Comparison of ENCODE assay signal across 22 mouse cellular contexts in the genomic region with DNA sequence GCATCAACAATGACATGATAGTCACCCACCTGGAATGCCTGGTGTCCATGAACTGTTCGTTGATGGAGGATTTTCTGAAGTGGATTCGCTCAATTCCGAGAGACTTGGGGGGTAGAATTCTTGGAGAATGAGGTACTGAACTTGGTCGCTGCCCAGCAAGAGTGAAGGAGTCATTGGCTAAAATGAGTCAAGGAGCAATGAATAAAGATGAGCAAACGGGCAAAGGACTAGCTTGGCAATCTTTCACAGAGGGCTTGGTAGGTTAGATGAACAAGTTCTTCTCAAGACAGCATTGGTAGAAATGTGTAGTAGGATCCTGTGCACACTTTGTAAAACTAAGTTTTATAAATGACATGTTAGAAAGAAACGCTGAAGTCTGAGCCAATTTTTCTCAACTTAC. TPM values are rescaled to one million over a fixed set of nuclear protein-coding genes. Genes with fewer than 3 reads are reported as not detected.
"Had no signal": no experiment of that assay in that cellular context is flagged by ENCODE, and none has a peak within 500 bp of the region (broad histone marks: within the 10 kb centered on the region; RNA-seq: fewer than 3 reads in every experiment).

No protein-coding gene starts in this region.

- H3K4me1 ChIP-seq: midbrain, embryonic 10.5 days; midbrain, embryonic 12.5 days had no signal

- H3K27ac ChIP-seq: midbrain, embryonic 10.5 days; midbrain, embryonic 12.5 days; neural tube, embryonic 13.5 days; neural tube, embryonic 15.5 days had no signal

- H3K9me3 ChIP-seq: midbrain, embryonic 10.5 days; midbrain, embryonic 12.5 days; neural tube, embryonic 13.5 days; neural tube, embryonic 15.5 days had no signal

- DNase-seq: lung, adult 18-20 months; lung, embryonic 14.5 days; lung, postnatal 10 days; lung, postnatal 4 days; midbrain, embryonic 14.5 days; retina, postnatal 1 day; right cerebral cortex, adult 18-20 months; right cerebral cortex, postnatal 25 days; right cerebral cortex, postnatal 4 days; spleen, adult 18-20 months; thymus, adult 18-20 months; thymus, postnatal 36 days had no signal

- H3K27me3 ChIP-seq: midbrain, embryonic 12.5 days; neural tube, embryonic 13.5 days; neural tube, embryonic 15.5 days had no signal

- ATAC-seq: midbrain, embryonic 16.5 days had no signal

- H3K4me3 ChIP-seq: midbrain, embryonic 10.5 days; midbrain, embryonic 12.5 days; myocyte; neural tube, embryonic 13.5 days; neural tube, embryonic 15.5 days had no signal

RNA-seq across cellular contexts. Expression of gene Lmod3, which starts 47.6 kb away (rescaled TPM):
- total RNA-seq: megakaryocyte, adult 5-6 weeks; megakaryocyte-erythroid progenitor cell, adult 5-6 weeks had no signal
- polyA plus RNA-seq: midbrain, embryonic 10.5 days; midbrain, embryonic 12.5 days; midbrain, embryonic 14.5 days; midbrain, embryonic 16.5 days; small intestine, adult 2 months; stomach, embryonic 14.5 days had no signal
